Mouse (Mus musculus) layer of hippocampus, adult 9-11 months (tissue): ENCODE data around the gene Gm40460.
"Not testable (repeated sequence)": the region's sequence is repeated elsewhere in the genome, so short reads cannot be mapped to it uniquely, and the experiment has no call there.

Experiments
- DNase-seq: peaks from one replicate; pipeline ENCODE4 v3.0.0; 2022

The Gm40460 gene

DNA sequence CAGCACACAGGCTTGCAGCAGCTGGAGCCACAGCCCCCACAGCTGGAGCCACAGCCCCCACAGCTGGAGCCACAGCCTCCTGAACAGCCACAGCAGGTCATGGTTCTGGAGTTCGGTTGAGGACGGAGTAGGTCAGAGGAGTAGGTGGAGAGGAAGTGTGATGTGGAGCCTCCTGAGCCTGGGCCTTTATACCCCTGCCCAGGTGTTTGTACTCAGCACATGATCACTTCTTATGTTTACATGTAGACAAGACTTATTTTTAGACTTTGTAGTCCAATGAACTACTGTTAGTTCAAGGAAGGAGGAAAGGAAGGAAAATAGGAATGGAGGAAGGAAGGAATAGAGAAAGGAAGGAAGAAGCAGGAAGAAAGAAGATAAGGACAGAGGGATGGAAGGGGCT, at the start of gene Gm40460:
Gm40460 (minus strand) TSS at position 101 of the 400 bp plus-strand sequence.
- DNase-seq, result no peak

DNA sequence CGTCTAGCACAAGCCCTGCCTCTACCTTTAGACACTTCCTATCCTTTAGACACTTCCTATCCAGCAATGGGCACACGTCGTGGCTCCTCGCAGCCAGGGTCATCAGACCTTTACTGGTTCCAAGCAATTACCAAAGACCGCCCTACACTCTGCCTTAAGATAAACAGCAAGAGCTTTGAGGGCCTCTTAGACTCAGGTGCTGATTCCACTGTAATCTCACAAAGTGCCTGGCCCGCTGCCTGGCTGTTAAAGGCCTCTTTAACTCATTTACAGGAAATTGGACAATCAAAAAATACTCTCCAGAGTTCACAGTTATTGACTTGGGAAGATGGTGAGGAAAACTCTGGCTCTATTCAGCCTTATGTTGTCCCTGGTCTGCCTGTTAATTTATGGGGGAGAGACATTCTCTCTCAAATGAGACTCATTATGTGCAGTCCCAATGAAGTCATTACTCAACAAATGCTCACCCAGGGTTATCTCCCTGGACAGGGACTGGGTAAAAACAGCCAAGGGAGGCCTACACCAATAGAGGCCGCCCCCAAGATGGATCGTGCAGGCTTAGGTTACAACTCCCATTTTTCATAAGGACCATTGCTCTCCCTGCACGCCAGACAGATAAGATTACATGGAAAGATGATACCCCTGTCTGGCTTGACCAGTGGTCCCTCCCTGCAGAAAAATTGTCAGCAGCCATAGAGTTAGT, 45.2 kb upstream of the Gm40460 start:
- not testable (repeated sequence) for DNase-seq

DNA sequence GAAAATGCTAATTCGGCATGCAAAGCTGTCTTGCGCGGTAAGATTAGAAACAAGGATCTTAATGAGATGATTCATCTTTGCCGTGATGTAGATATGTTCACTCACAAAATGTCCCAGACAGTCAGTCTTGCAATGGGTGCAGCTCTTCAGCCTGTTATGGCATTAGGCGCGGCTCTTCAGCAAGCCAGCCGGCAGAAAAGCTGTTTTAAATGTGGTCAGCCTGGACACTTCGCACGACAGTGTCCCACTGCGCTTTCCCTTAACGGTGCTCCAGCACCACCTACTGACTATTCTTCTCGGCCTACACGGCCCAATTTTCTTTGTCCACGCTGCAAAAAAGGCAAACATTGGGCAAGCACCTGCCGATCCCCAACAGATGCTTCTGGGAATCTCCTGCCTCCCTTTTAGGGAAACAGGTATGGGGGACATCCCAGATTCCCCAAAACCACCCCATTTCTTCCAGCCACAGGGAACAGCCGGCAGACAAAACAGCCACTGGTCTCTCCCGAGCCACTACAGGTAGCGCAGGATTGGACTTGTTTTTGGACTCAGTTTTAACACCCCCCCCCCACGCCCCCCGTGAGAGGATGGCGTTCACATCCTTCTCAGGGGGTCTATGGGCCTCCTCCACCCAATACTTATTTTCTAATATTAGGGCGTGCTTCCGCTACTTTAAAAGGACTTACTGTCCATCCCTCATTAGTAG, 44.4 kb upstream of the Gm40460 start:
- peak; percentile 9 for DNase-seq

DNA sequence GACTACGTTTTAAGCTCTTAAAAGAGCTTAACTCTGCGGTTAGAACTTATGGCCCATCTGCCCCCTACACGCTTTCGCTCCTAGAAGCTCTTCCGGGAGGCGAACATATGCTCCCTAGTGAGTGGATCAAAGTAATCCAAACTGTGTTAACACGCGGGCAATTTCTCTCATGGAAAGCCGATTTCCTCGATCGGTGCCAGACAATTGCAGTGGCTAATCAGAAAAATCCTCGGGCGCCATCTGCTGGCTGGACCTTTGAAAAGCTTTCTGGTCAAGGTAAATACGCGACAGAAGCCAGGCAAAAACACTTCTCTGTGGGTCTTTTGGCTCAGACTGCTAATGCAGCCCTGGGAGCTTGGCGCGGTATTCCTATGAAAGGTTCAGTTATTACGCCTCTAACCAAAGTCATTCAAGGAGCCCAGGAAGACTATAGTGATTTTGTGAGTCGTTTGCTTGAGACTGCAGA, 43.8 kb upstream of the Gm40460 start:
- DNase-seq, result peak; percentile 87

DNA sequence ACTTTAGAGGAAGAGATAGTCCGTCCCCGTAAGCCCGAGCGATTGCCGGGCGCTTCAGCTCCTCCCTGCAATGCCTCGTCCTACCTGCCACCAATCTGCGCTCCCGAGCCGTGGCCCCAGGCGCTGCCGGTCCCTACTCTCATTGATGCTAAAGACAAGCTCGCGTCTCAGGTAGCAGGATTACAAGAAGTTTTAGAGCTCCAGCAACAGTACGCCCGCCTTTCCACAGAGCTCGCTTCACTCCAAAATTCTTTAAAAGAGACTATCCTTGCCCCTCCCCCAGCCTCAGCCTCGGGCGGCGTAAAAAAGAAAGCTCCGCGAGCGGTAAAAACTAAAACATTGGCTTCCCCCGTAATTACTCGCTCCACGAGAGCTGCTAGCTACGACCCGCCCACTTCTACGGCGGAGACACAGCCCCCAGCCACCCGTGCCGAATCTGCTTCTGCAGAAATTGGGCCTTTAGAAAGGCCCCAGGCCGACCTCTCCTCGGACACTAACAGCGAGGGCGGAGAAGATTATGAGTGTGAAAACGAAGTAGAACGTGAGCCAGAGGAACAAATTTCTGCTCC, 43.2 kb upstream of the Gm40460 start:
- peak; percentile 14 for DNase-seq

DNA sequence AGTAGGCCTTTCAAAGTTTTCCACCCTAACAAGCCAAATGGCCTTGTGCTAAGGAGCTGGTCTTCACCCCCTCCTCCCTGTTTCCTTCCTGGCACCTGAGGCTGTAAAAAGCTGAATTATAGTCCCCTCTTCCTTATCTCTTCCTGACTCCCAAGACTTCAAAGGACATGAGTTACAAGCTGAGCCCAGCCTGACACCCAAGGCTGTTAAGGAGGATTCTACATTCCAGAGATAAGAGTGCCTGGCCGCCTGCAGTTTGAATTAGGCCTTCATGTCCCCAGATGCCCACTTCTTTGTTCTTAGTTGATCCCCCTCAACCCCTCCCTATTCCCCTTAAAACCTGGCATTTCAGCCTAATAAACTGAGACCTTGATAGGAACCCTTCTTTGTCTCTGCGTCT, 42.0 kb upstream of the Gm40460 start:
- DNase-seq, result not testable (repeated sequence)

DNA sequence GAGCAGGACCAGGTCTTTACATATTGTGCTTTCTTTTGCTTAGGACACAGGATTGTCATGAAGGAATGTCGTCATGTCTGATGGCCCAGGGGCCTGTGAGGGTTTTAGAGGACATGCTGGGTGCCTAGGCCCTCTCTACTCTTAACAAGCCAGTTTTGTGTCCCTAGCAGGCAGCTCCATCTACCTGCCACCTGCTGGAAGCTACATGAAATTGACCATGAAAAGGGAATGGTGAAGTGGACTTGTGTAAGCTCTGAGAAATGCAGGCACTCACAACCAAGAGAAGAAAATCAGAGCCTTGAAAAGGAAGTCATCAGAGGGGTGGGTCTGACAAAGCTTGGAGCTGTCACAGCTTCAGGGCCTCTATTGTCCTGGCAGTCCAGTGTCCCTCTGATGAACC, 38.4 kb upstream of the Gm40460 start:
- DNase-seq, result not testable (repeated sequence)

DNA sequence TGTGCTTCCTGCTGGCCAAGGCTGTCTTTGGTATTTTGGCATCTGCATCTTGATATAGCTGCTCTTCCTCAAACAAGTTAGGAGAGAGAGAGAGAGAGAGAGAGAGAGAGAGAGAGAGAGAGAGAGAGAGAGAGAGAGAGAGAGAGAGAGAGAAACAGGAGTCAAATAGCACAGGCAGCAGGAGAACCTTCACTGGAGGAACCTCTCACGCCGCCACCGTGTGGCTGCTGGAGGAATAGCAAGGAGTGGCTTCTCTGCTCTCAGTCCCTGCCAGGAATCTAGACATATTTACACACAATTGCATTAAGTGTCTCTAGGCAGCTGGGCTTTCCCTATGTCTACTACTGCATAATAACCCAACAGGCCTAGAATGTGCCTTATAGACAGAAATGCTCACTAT, 37.3 kb upstream of the Gm40460 start:
- DNase-seq, result not testable (repeated sequence)

DNA sequence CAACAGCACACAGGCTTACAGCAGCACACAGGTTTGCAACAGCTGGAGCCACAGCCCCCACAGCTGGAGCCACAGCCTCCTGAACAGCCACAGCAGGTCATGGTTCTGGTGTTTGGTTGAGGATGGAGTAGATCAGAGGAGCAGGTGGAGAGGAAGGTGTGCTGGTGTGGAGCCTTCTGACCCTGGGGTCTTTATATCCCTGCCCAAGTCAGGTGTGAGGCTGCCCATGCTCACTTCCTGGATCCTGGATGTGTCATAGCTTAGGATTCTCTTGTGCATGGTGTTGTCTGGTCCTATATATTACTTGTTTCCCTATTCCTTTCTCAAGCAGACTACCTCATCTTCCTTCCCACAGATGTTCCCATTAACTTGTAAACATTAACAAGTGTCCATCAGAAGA, 33.4 kb upstream of the Gm40460 start, which contains the start of gene Gm4559:
Gm4559 (minus strand) TSS at position 101 of the 400 bp plus-strand sequence.
- DNase-seq, result not testable (repeated sequence)

DNA sequence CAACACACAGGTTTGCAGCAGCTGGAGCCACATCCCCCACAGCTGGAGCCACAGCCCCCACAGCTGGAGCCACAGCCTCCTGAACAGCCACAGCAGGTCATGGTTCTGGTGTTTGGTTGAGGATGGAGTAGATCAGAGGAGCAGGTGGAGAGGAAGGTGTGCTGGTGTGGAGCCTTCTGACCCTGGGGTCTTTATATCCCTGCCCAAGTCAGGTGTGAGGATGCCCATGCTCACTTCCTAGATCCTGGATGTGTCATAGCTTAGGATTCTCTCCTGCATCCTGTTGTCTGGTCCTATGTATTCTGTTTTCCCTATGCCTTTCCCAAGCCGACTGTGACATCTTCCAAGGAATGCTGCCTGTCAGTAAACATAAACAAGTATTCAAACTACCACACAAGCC, 17.4 kb upstream of the Gm40460 start, which contains the start of gene Gm2431:
Gm2431 (minus strand) TSS at position 101 of the 400 bp plus-strand sequence.
- not testable (repeated sequence) for DNase-seq

DNA sequence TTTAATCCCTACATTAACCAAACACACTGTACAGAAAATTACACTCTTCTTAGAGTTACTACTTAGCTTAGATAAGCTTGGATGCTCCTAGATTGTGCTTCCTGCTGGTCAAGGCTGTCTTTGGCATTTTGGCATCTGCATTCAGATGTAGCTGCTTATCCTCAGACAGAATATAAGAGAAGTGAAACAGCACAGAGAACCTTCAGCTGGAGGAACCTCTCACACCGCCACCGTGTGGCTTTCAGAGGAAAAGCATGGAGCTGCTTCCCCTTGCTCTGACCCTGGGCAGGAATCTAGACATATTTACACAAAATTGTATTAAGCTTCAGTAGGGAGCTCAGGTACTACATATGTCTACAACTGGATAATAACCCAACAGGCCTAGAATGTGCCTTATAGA, 14.6 kb upstream of the Gm40460 start:
- DNase-seq, result peak; percentile 10

DNA sequence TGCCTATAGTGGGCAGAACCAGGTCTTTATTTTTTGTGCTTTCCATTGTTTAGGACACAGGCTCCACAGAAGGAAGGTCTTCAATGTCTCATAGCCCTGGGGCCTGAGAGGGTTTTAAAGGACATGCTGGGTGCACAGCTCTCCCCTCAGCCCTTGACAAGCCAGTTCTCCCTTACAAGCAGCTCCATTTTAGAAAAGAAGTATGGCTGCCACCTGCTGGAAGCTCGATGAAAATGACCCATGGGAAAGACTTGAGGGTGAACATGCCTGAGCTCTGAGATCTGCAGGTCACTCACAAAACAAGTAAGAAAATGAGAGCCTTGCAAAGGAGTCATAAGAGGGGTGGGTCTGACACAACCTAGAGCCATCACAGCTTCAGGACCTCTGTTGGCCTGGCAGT, 8.9 kb upstream of the Gm40460 start:
- DNase-seq, result peak; percentile 13

DNA sequence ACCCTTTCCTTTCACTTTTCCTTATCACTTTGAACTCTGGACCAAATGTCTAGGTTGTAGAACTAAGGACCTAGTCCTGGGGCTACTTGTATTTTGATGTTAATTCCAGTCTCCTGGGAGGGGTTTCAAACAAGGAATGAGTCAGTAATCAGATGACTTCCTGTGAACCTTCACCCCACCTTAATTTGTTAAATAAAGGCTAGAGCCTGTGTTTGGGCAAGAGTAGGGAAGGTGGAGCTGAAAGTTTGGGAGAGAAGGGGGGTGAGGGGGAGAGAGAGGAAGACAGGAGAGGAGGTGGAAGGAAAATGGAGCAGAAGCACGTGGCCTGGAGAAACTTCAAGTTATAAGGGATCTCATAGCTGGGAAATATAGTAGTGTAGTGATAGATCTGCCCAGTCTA, 9.3 kb downstream of the Gm40460 start:
- no peak for DNase-seq

DNA sequence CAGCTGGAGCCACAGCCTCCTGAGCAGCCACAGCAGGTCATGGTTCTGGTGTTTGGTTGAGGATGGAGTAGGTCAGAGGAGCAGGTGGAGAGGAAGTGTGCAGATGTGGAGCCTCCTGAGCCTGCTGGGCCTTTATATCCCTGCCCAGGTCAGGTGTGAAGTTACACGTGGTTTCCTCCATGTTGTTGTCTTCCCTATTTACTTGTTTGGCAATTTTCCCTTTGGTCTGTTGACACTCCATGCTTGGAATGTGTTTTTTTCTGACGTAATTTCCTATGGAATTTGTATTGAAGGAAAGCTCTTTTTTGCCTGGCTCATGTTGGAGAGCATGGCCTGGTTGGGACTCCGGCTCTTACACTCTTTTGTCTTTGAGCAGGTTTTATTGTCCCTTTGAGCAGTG, 11.0 kb downstream of the Gm40460 start, which contains the start of gene Krtap5-5:
Krtap5-5 (minus strand) TSS at position 101 of the 400 bp plus-strand sequence.
- not testable (repeated sequence) for DNase-seq

DNA sequence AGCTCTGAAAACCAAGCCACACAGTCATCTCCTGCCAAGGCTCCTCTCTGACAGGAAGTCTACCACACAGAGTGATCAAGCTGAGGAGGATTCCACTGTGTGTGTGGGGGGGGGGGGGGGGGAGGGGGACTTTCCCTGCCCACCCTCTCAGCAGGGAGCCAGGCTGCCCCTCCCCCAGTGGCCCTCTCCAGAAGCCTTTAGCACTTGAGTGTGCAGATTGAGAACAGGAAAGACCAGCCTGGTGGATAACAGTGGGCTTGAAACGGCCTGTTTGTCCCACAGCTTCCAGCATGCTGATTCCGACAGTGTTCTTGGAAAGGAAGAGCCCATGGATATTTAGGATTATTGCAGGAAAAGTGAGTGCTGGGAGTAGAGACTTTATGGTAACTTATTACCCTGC, 16.4 kb downstream of the Gm40460 start:
- DNase-seq, result no peak

DNA sequence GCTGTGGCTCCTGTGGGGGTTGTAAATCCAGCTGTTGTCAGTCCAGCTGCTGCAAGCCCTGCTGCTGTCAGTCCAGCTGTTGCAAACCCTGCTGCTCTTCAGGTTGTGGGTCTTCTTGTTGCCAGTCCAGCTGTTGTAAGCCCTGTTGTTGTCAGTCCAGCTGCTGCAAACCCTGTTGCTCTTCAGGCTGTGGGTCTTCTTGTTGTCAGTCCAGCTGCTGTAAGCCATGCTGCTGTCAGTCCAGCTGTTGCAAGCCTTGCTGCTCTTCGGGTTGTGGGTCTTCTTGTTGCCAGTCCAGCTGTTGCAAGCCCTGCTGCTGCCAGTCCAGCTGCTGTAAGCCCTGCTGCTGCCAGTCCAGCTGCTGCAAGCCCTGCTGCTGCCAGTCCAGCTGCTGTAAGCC, 28.7 kb downstream of the Gm40460 start:
- DNase-seq, result not testable (repeated sequence)

DNA sequence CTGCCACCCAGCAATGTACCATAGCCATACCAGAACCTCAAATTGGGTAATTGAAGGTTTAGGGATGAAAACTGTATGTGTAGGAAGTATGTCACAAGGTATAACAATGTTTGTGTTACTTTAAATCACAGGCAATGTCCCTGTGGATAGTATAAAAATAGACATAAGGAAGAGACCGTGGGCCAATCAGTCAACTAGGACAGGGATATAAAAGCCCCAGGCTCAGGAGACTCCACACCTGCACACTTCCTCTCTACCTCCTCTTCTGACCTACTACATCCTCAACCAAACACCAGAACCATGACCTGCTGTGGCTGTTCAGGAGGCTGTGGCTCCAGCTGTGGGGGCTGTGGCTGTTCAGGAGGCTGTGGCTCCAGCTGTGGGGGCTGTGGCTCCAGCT, 29.3 kb downstream of the Gm40460 start, which contains the start of gene Gm7579:
Gm7579 (plus strand) TSS at position 301 of the 400 bp plus-strand sequence.
- DNase-seq, result no peak

DNA sequence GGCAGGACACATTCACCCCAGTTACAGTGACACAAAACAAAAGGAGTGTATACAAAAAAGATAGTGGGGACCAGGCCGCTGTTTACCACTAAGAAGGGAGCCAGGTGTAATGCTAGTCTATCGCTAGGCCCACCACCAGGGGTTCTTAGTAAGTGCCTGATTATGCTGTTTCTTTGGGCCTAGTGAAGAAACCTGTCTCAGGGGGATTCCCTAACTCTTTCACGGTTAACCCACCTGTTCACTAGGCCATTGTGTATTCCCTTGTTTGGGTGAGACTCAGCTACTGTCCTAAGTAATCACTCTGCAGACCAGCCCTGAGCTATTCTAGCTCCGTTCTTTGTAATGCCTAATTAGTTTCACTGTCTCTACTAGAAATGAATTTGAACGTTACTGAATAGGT, 34.0 kb downstream of the Gm40460 start:
- DNase-seq, result not testable (repeated sequence)

DNA sequence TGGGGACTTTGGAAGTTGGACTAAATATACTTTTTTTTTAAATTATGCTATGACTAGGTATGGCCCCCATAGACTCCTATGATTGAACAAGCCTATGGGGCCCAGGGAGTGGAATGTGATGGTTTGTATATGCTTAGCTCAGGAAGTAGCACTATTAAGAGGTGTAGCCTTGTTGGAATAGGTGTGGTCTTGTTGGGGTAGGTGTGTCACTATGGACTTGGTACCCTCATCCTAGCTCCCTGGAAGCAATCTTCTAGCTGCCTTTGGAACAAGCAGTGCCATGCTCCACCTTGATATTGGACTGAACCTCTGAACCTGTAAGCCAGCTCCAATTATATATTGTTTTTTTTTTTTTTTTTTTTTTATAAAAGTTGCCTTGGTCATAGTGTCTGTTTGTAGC, 35.4 kb downstream of the Gm40460 start:
- DNase-seq, result no peak

DNA sequence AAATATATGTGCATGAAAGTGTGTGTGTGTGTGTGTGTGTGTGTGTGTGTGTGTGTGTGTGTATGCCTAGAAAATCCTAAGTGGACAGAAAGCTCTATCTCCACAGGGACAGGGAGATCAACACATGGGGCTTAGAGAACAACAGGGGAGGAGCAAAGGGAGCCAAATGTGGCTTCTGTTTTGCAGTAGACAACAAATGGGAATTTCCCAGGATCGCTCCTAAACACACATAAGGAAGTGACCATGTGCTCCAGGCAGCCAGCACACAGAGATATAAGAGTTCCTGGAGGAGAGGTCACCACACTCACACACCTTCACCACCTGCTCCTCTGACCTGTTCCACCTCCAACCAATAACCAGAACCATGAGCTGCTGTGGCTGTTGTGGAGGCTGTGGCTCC, 39.8 kb downstream of the Gm40460 start, which contains the start of gene Krtap5-3:
Krtap5-3 (plus strand) TSS at position 301 of the 400 bp plus-strand sequence.
- no peak for DNase-seq

DNA sequence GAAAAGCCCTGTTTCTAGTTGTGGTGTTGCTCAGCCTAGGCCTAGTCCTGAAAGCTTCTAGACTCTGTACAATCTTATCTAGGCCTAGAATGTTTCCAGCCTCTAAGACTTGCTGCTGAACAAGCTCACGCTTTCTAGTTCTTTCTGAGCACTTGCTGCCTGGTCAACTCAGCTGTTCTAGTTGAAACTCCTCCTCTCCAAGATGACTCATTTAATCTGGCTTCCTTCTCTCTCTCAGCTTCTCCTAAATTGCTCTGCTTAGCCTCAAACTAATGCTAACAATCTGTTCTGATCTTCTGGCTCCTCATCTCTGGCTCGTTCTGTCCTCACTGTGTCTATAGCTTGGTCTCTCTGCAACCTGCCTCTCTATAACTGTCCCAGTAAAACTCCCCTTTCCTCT, 42.1 kb downstream of the Gm40460 start:
- DNase-seq, result peak; percentile 2
